Mouse (Mus musculus) stomach, embryonic 14.5 days (tissue): Measurements from ENCODE around the gene Kcnip1. TPM values are rescaled to one million over a fixed set of nuclear protein-coding genes. Genes with fewer than 3 reads are reported as not detected.

ENCODE experiments used
- ATAC-seq: fragments of 200-750 bp; cut with Nextera tagmentation; 2 replicates; pipeline ENCODE4 v1.8.0; 2017; ENCODE audit warnings: low read depth, moderate TSS enrichment; ENCODE audit not compliant: insufficient number of reproducible peaks, insufficient read depth, low FRiP score
- H3K27ac ChIP-seq: fragments of 300-500 bp; sonication (generic); 2 replicates; pipeline ENCODE4 v1.5.1; 2014; ENCODE audit warnings: mild to moderate bottlenecking, low read length, moderate library complexity, mixed read lengths
- H3K27me3 ChIP-seq: fragments of 300-500 bp; sonication (generic); 2 replicates; pipeline ENCODE4 v1.6.1; 2014; ENCODE audit warnings: low read length, control low read depth, mixed read lengths; ENCODE audit not compliant: control insufficient read depth, insufficient read depth
- H3K36me3 ChIP-seq: fragments of 300-500 bp; sonication (generic); 2 replicates; pipeline ENCODE4 v1.6.1; 2014; ENCODE audit warnings: mild to moderate bottlenecking, control low read depth, low read length, moderate library complexity, mixed read lengths; ENCODE audit not compliant: control insufficient read depth, insufficient read depth
- H3K4me1 ChIP-seq: fragments of 300-500 bp; sonication (generic); 2 replicates; pipeline ENCODE4 v1.6.1; 2014; ENCODE audit warnings: low read length, control low read depth, mixed read lengths; ENCODE audit not compliant: control insufficient read depth, insufficient read depth
- H3K4me2 ChIP-seq: fragments of 300-500 bp; sonication (generic); replicated peaks from 2 replicates; pipeline ENCODE4 v1.6.1; 2014; ENCODE audit warnings: low read depth, low read length, control low read depth
- H3K4me3 ChIP-seq: fragments of 300-500 bp; sonication (generic); 2 replicates; pipeline ENCODE4 v1.5.1; 2014; ENCODE audit warnings: low read depth, low read length, control low read depth
- H3K9ac ChIP-seq: fragments of 300-500 bp; sonication (generic); replicated peaks from 2 replicates; pipeline ENCODE4 v1.6.1; 2014; ENCODE audit warnings: low read depth, mild to moderate bottlenecking, control low read depth, low read length, moderate library complexity, mixed read lengths
- H3K9me3 ChIP-seq: fragments of 300-500 bp; sonication (generic); 2 replicates; pipeline ENCODE4 v1.6.1; 2016; ENCODE audit warnings: low read depth, low read length, control low read depth; ENCODE audit not compliant: control insufficient read depth
- WGBS: fragments of 180-500 bp; shearing (Covaris S2); extraction: QIAGEN DNeasy Blood & Tissue Kit; methylation state at CpG from one replicate; pipeline ENCODE4 v1.1.7; 2014; 5-methylcytosine and 5-hydroxymethylcytosine counted together
- polyA plus RNA-seq: library from polyadenylated mRNA; unstranded; fragments of >200 nt; fragmentation: Nextera tagmentation; extraction: Ambion mirVana; gene quantifications from 2 replicates; pipeline ENCODE4 v1.2.1, GENCODE M21; 2014

Kcnip1 gene
- polyA plus RNA-seq, 1 experiment from 2014 or later, result 11.1 TPM

GRCm38 (mm10) chr11:33917574-33917973, 75.4 kb downstream of the Kcnip1 start:
- WGBS, result 26% methylated on average over 6 of the region's 6 CpGs
- no peak for ATAC-seq
- no peak overlapping the region for H3K4me2 ChIP-seq

GRCm38 (mm10) chr11:33914216-33914615, 78.7 kb downstream of the Kcnip1 start:
- no peak for ATAC-seq
- H3K4me2 ChIP-seq, result no peak overlapping the region

More at GRCm38 (mm10) chr11:33917574-33917973, 75.4 kb downstream of the Kcnip1 start:
- no peaks in the 10 kb centered on the region for H3K4me1 ChIP-seq
- no peak overlapping the region for H3K9ac ChIP-seq
- no peaks in the 10 kb centered on the region for H3K9me3 ChIP-seq
- H3K27ac ChIP-seq, result no peak overlapping the region
- H3K36me3 ChIP-seq, result no peaks in the 10 kb centered on the region
- H3K4me3 ChIP-seq, result no peak overlapping the region
- no peaks in the 10 kb centered on the region for H3K27me3 ChIP-seq

GRCm38 (mm10) chr11:33913061-33913460, 79.9 kb downstream of the Kcnip1 start:
- Histone ChIP-seq H3K36me3 (no peaks in the 10 kb centered on the region), H3K27me3 (no peaks in the 10 kb centered on the region), H3K4me1 (no peaks in the 10 kb centered on the region), H3K9ac (no peak overlapping the region), H3K4me3 (no peak overlapping the region), H3K27ac (no peak overlapping the region), H3K4me2 (no peak overlapping the region), H3K9me3 (no peaks in the 10 kb centered on the region)
- ATAC-seq, result no peak
- WGBS, result 81% methylated on average over 7 of the region's 7 CpGs

More at GRCm38 (mm10) chr11:33914216-33914615, 78.7 kb downstream of the Kcnip1 start:
- Histone ChIP-seq H3K27ac (no peak overlapping the region), H3K36me3 (no peaks in the 10 kb centered on the region), H3K4me1 (no peaks in the 10 kb centered on the region), H3K9me3 (no peaks in the 10 kb centered on the region), H3K27me3 (no peaks in the 10 kb centered on the region), H3K4me3 (no peak overlapping the region), H3K9ac (no peak overlapping the region)
- WGBS, result 79% methylated on average over 12 of the region's 12 CpGs

GRCm38 (mm10) chr11:33912151-33912571, 80.8 kb downstream of the Kcnip1 start:
- no peak for ATAC-seq
- H3K4me1 ChIP-seq, result no peaks in the 10 kb centered on the region
- H3K9ac ChIP-seq, result no peak overlapping the region
- H3K36me3 ChIP-seq, result no peaks in the 10 kb centered on the region
- 18% methylated on average over 2 of the region's 2 CpGs for WGBS
- H3K9me3 ChIP-seq, result no peaks in the 10 kb centered on the region
- no peak overlapping the region for H3K27ac ChIP-seq
- no peak overlapping the region for H3K4me3 ChIP-seq
- H3K27me3 ChIP-seq, result no peaks in the 10 kb centered on the region
- no peak overlapping the region for H3K4me2 ChIP-seq

- Histone ChIP-seq H3K4me1 (no peaks in the 10 kb centered on the region), H3K9ac (no peak overlapping the region), H3K36me3 (no peaks in the 10 kb centered on the region), H3K9me3 (no peaks in the 10 kb centered on the region; the same call in 1 of the 2 replicates), H3K4me2 (no peak overlapping the region), H3K27me3 (no peaks in the 10 kb centered on the region), H3K4me3 (no peak overlapping the region), H3K27ac (no peak overlapping the region)
- WGBS, result 53% methylated on average over 7 of the region's 7 CpGs
- ATAC-seq, result no peak
These were observed 82.0 kb downstream of the Kcnip1 start for GRCm38 (mm10) chr11:33910982-33911381.

- Histone ChIP-seq H3K27me3 (no peaks in the 10 kb centered on the region), H3K36me3 (no peaks in the 10 kb centered on the region), H3K4me3 (no peak overlapping the region), H3K27ac (no peak overlapping the region), H3K4me2 (no peak overlapping the region), H3K9ac (no peak overlapping the region), H3K4me1 (no peaks in the 10 kb centered on the region), H3K9me3 (no peaks in the 10 kb centered on the region; the same call in 1 of the 2 replicates)
- WGBS, result 68% methylated on average over 4 of the region's 4 CpGs
- no peak for ATAC-seq
These were observed 84.4 kb downstream of the Kcnip1 start for GRCm38 (mm10) chr11:33908360-33909175.

- H3K9ac ChIP-seq, result no peak overlapping the region
- no peaks in the 10 kb centered on the region for H3K4me1 ChIP-seq
- WGBS, result 63% methylated on average over 6 of the region's 6 CpGs
- H3K27me3 ChIP-seq, result no peaks in the 10 kb centered on the region
- H3K4me2 ChIP-seq, result no peak overlapping the region
- no peak overlapping the region for H3K27ac ChIP-seq
- ATAC-seq, result no peak
- no peaks in the 10 kb centered on the region; the same call in 1 of the 2 replicates for H3K9me3 ChIP-seq
- H3K36me3 ChIP-seq, result no peaks in the 10 kb centered on the region
- H3K4me3 ChIP-seq, result no peak overlapping the region
These were observed 89.5 kb downstream of the Kcnip1 start for GRCm38 (mm10) chr11:33903494-33903893.

GRCm38 (mm10) chr11:33902377-33902776, 90.6 kb downstream of the Kcnip1 start:
- Histone ChIP-seq H3K27ac (no peak overlapping the region), H3K36me3 (no peaks in the 10 kb centered on the region), H3K4me2 (no peak overlapping the region), H3K9me3 (no peaks in the 10 kb centered on the region; the same call in 1 of the 2 replicates), H3K4me3 (no peak overlapping the region), H3K4me1 (no peaks in the 10 kb centered on the region), H3K27me3 (no peaks in the 10 kb centered on the region), H3K9ac (no peak overlapping the region)
- 75% methylated on average over 10 of the region's 10 CpGs for WGBS
- no peak for ATAC-seq
